Mouse (Mus musculus) heart, adult 8-10 months (tissue): ENCODE data around the gene Ahdc1. TPM values are rescaled to one million over a fixed set of nuclear protein-coding genes. Genes with fewer than 3 reads are reported as not detected.

ENCODE experiments used
- DNase-seq: peaks from one replicate; pipeline ENCODE4 v3.0.0; 2022; ENCODE audit warnings: low spot score
- total RNA-seq, 4 experiments: library from RNA; stranded (reverse); gene quantifications; 2 replicates each; pipeline ENCODE4 v1.2.4; 2022

The Ahdc1 gene
- total RNA-seq, 4 experiments from 2014 or later, result 37.5 to 52.5 (median 45.0) TPM

- no peak for DNase-seq
Observed at GRCm38 (mm10) chr4:133054530-133054929, 43.5 kb downstream of the Ahdc1 start.

GRCm38 (mm10) chr4:133055163-133055951 is 44.3 kb downstream of the Ahdc1 start:
- DNase-seq, result no peak

- DNase-seq, result peak; percentile 88
Observed at GRCm38 (mm10) chr4:133056069-133056890, 45.2 kb downstream of the Ahdc1 start.

- DNase-seq, result peak; percentile 84
Observed at GRCm38 (mm10) chr4:133057389-133058122, 46.5 kb downstream of the Ahdc1 start.

- no peak for DNase-seq
Observed at GRCm38 (mm10) chr4:133058123-133058453, 47.0 kb downstream of the Ahdc1 start.

- no peak for DNase-seq
Observed at GRCm38 (mm10) chr4:133058513-133059480, 47.7 kb downstream of the Ahdc1 start.

GRCm38 (mm10) chr4:133060702-133061101 is 49.6 kb downstream of the Ahdc1 start:
- no peak for DNase-seq

GRCm38 (mm10) chr4:133061798-133062197 is 50.7 kb downstream of the Ahdc1 start:
- DNase-seq, result no peak

- no peak for DNase-seq
Observed at GRCm38 (mm10) chr4:133062286-133062685, 51.2 kb downstream of the Ahdc1 start.

GRCm38 (mm10) chr4:133063203-133063602 is 52.1 kb downstream of the Ahdc1 start:
- no peak for DNase-seq

- DNase-seq, result no peak
Observed at GRCm38 (mm10) chr4:133063799-133064198, 52.7 kb downstream of the Ahdc1 start.

GRCm38 (mm10) chr4:133064791-133065190 is 53.7 kb downstream of the Ahdc1 start:
- no peak for DNase-seq

GRCm38 (mm10) chr4:133065894-133066386 is 54.9 kb downstream of the Ahdc1 start:
- no peak for DNase-seq

- no peak for DNase-seq
Observed at GRCm38 (mm10) chr4:133068400-133069138, 57.5 kb downstream of the Ahdc1 start.

GRCm38 (mm10) chr4:133070388-133070787 is 59.3 kb downstream of the Ahdc1 start:
- no peak for DNase-seq

- DNase-seq, result no peak
Observed at GRCm38 (mm10) chr4:133070821-133071372, 59.8 kb downstream of the Ahdc1 start.

GRCm38 (mm10) chr4:133073192-133073591 is 62.1 kb downstream of the Ahdc1 start:
- no peak for DNase-seq

- DNase-seq, result no peak
Observed at GRCm38 (mm10) chr4:133074070-133074819, 63.2 kb downstream of the Ahdc1 start.
